Mouse (Mus musculus) inflammation-experienced regulatory T-cells, adult 6 months (primary cell): ENCODE data around the gene Vmn1r122. TPM values are rescaled to one million over a fixed set of nuclear protein-coding genes. Genes with fewer than 3 reads are reported as not detected.
"Not testable (repeated sequence)": the region's sequence is repeated elsewhere in the genome, so short reads cannot be mapped to it uniquely, and the experiment has no call there.

ENCODE experiments used
- ATAC-seq: one replicate; pipeline ENCODE4 v1.8.0; 2017
- polyA plus RNA-seq, 3 experiments: library from polyadenylated mRNA; unstranded; fragments of 100-300 nt; shearing (Covaris generic); gene quantifications; one replicate each; pipeline ENCODE4 v1.2.1; 2017

The Vmn1r122 gene
- not detected for polyA plus RNA-seq

DNA sequence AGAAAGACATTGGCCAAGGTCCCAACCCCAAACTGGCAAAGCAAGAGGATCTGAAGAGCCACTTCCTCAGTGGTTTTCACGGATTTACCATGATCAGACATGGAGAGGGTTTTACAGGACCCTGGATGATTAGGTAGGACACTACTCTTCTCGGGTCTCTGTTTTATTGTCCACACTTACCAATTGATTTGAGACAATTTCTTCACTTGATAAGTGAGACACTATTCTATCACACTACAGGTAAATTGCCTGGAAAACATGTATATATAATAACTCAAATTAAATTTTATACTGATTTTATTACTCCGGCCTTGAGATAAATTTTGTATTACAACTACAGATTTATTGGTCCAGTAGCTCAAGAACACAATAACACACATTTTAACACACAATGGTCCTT, at the start of gene Vmn1r122:
Vmn1r122 (minus strand) TSS at position 101 of the 400 bp plus-strand sequence.
- ATAC-seq: not testable (repeated sequence)

DNA sequence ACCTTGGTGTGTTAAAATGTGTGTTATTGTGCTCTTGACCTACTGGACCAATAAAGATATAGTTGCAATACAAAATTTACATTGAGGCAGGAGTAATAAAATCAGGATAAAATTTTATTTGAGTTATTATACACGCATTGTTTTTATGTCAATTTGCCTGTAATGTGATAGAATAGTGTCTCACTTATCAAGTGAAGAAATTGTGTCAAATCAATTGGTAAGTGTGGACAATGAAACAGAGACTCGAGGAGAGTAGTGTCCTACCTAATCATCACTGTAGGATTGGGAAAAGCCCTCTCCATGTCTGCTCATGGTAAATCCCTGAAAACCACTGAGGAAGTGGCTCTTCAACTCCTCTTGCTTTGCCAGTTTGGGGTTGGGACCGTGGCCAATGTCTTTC, 28.0 kb upstream of the Vmn1r122 start, which contains the start of gene Vmn1r123:
Vmn1r123 (plus strand) TSS at position 301 of the 400 bp plus-strand sequence.
- not testable (repeated sequence) for ATAC-seq

DNA sequence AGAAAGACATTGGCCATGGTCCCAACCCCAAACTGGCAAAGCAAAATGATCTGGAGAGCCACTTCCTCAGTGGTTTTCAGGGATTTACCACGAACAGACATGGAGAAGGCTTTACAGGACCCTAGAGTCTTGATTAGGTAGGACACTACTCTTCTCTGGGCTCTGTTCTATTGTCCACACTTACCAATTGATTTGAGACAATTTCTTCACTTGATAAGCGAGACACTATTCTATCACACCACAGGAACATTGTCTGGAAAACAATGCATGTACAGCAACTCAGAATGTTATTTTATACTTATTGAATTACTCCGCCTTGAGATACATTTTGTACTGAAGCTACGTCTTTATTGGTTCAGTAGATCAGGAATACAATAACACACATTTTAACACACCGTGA, 35.5 kb downstream of the Vmn1r122 start, which contains the start of gene Vmn1r121:
Vmn1r121 (minus strand) TSS at position 101 of the 400 bp plus-strand sequence.
- not testable (repeated sequence) for ATAC-seq

Other genes starting within 250 kb of the Vmn1r122 start
- not detected for gene Vmn1r118, start 221.8 kb downstream of the Vmn1r122 start, polyA plus RNA-seq
- not detected for gene Vmn1r119, start 121.7 kb downstream of the Vmn1r122 start, polyA plus RNA-seq
- gene Vmn1r120, start 80.3 kb downstream of the Vmn1r122 start, polyA plus RNA-seq: not detected
- not detected for gene Vmn1r121, start 35.6 kb downstream of the Vmn1r122 start, polyA plus RNA-seq
- not detected for gene Vmn1r123, start 28.1 kb upstream of the Vmn1r122 start, polyA plus RNA-seq
- gene Gm5157, start 56.3 kb upstream of the Vmn1r122 start, polyA plus RNA-seq: under 1 TPM in 1 of 3 experiments, not detected in 2; 0.27 TPM
- not detected for gene Vmn1r124, start 126.5 kb upstream of the Vmn1r122 start, polyA plus RNA-seq
- gene Vmn1r125, start 138.1 kb upstream of the Vmn1r122 start, polyA plus RNA-seq: not detected
- not detected for gene Vmn1r126, start 167.3 kb upstream of the Vmn1r122 start, polyA plus RNA-seq
- gene Vmn1r127, start 185.7 kb upstream of the Vmn1r122 start, polyA plus RNA-seq: not detected
- gene Vmn1r128, start 215.2 kb upstream of the Vmn1r122 start, polyA plus RNA-seq: not detected
- gene Vmn1r129, start 227.2 kb upstream of the Vmn1r122 start, polyA plus RNA-seq: not detected